Mouse (Mus musculus) ES-Bruce4 (cell line): ENCODE results near the gene Cops9. TPM values are rescaled to one million over a fixed set of nuclear protein-coding genes. Genes with fewer than 3 reads are reported as not detected.

ENCODE experiments used
- H3K27ac ChIP-seq: 2 replicates; pipeline ENCODE4 v1.5.1; 2012; ENCODE audit warnings: low read length, inconsistent platforms; ENCODE audit not compliant: insufficient read depth
- H3K27me3 ChIP-seq: 2 replicates; pipeline ENCODE4 v1.6.1; 2012; ENCODE audit warnings: mild to moderate bottlenecking, low read length, inconsistent platforms; ENCODE audit not compliant: control insufficient read depth, poor library complexity, insufficient read depth, severe bottlenecking
- H3K36me3 ChIP-seq: 2 replicates; pipeline ENCODE4 v1.6.1; 2012; ENCODE audit warnings: inconsistent platforms, mild to moderate bottlenecking, low read length, moderate library complexity; ENCODE audit not compliant: control insufficient read depth, poor library complexity, insufficient read depth, severe bottlenecking
- H3K4me1 ChIP-seq: one replicate; pipeline ENCODE4 v1.8.1; 2011; ENCODE audit warnings: low read length; ENCODE audit not compliant: control insufficient read depth, insufficient read depth
- H3K4me3 ChIP-seq: 2 replicates; pipeline ENCODE4 v1.5.1; 2011; ENCODE audit warnings: low read depth, mild to moderate bottlenecking, low read length
- H3K9ac ChIP-seq: 2 replicates; pipeline ENCODE4 v1.6.1; 2012; ENCODE audit warnings: low read depth, mild to moderate bottlenecking, inconsistent platforms; ENCODE audit not compliant: poor library complexity, severe bottlenecking
- H3K9me3 ChIP-seq: replicated peaks from 2 replicates; pipeline ENCODE4 v1.6.1; 2012; ENCODE audit warnings: mild to moderate bottlenecking, low read length, inconsistent platforms; ENCODE audit not compliant: control insufficient read depth, poor library complexity, insufficient read depth, severe bottlenecking
- CTCF ChIP-seq: IDR thresholded peaks from one replicate; pipeline ENCODE4 v1.8.1; 2011; ENCODE audit warnings: low read depth, low read length
- EP300 ChIP-seq: IDR thresholded peaks from 2 replicates; pipeline ENCODE4 v1.6.1; 2011; ENCODE audit warnings: low read depth, low read length; ENCODE audit not compliant: insufficient read depth
- POLR2A ChIP-seq: IDR thresholded peaks from one replicate; pipeline ENCODE4 v1.8.1; 2011; ENCODE audit warnings: low read length; ENCODE audit not compliant: insufficient read depth
- polyA plus RNA-seq: library from polyadenylated mRNA; stranded (reverse); fragments of >200 nt; gene quantifications from 2 replicates; pipeline ENCODE4 v1.2.4, GENCODE M21; 2011; ENCODE audit warnings: low read depth; ENCODE audit not compliant: missing spikeins, insufficient read depth, insufficient read length

The Cops9 gene
- polyA plus RNA-seq, result 107 and 119 TPM in 2 replicates

- peak within 1 kb of the TSS; percentile 86 for H3K9ac ChIP-seq
- no peaks in the 10 kb centered on the region for H3K27me3 ChIP-seq
- H3K27ac ChIP-seq, result no peak within 1 kb of the TSS
- H3K9me3 ChIP-seq, result no peaks in the 10 kb centered on the region
- no peaks in the 10 kb centered on the region for H3K36me3 ChIP-seq
- peaks cover 3% of the 10 kb centered on the region for H3K4me1 ChIP-seq
- peak within 1 kb of the TSS; percentile 98 for H3K4me3 ChIP-seq
- TF ChIP-seq CTCF, result no peak
- peak; percentile 45 for TF ChIP-seq POLR2A
- 0 out of 2 replicates have a peak, but pooled peaks have one; percentile 20 for TF ChIP-seq EP300
Observed at GRCm38 (mm10) chr1:92641514-92642272, at the start of gene Cops9. Gene Cops9 (minus strand): TSS chr1:92641985.

DNA sequence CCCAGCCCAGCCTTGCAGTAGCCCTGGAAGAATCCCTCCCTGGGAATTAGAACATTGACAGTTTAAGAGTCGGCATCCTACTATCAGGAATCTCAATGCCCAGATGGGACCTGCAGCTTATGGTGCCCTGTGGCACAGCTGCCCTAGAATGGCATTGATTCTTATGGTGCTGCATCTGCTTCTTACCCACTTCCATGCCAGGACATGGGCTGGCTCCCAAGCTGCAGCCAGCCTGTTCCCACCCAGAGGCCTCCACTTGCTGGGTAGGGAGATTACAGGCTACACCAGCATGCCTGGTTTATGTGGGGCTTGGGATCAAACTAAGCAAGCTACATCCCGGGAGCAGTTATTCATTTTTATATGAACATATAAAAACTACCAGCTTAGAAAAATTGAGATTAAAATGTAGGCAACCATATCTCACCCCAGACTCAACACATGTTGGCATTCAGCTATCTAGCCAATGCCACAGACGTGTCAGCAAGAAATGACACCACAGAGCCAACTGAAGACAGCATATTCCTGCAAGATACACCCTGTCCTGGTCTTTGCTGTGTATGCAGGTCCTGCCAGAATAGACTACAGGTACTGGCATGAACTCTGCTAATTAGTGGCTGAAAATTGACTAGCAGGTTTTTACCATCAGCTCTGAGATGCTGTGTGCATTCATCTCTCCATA lies 49.5 kb upstream of the Cops9 start:
- Histone ChIP-seq H3K36me3 (no peaks in the 10 kb centered on the region), H3K4me3 (no peak overlapping the region), H3K9me3 (no peaks in the 10 kb centered on the region), H3K27me3 (no peaks in the 10 kb centered on the region; the same call in 1 of the 2 replicates), H3K9ac (no peak overlapping the region), H3K27ac (no peak overlapping the region), H3K4me1 (no peaks in the 10 kb centered on the region)
- TF ChIP-seq CTCF, result no peak
- no peak for TF ChIP-seq POLR2A
- no peak for TF ChIP-seq EP300

- Histone ChIP-seq H3K4me1 (no peaks in the 10 kb centered on the region), H3K27ac (no peak overlapping the region)
Observed at GRCm38 (mm10) chr1:92686994-92687393, 45.2 kb upstream of the Cops9 start.

DNA sequence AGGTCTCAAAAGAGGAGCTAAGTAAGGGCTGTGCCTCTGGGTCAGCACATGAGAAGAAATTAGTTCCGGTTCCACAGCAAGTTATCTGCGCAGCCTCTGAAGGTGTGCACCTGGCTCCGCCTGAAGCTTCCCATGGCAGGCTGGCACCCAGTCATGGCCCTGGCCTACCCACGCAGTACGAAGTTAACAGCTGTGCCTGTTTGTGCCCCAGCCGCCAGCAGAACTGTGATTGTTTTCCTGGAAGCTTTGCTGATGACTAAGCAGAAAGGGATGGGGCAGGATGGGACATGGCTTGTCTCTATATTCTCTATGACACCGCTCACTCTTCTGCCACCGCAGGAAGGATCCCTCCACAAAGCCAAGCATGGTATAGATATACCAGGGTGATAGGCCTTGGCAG lies 41.4 kb upstream of the Cops9 start:
- Histone ChIP-seq H3K4me1 (no peaks in the 10 kb centered on the region), H3K27ac (no peak overlapping the region)
- TF ChIP-seq POLR2A (no peak), CTCF (no peak), EP300 (no peak)

More at GRCm38 (mm10) chr1:92686994-92687393, 45.2 kb upstream of the Cops9 start:
- no peak for TF ChIP-seq CTCF
- no peak for TF ChIP-seq EP300
- TF ChIP-seq POLR2A, result no peak
- Histone ChIP-seq H3K9ac (no peak overlapping the region), H3K36me3 (no peaks in the 10 kb centered on the region), H3K4me3 (no peak overlapping the region), H3K27me3 (no peaks in the 10 kb centered on the region; the same call in 1 of the 2 replicates), H3K9me3 (no peaks in the 10 kb centered on the region)

DNA sequence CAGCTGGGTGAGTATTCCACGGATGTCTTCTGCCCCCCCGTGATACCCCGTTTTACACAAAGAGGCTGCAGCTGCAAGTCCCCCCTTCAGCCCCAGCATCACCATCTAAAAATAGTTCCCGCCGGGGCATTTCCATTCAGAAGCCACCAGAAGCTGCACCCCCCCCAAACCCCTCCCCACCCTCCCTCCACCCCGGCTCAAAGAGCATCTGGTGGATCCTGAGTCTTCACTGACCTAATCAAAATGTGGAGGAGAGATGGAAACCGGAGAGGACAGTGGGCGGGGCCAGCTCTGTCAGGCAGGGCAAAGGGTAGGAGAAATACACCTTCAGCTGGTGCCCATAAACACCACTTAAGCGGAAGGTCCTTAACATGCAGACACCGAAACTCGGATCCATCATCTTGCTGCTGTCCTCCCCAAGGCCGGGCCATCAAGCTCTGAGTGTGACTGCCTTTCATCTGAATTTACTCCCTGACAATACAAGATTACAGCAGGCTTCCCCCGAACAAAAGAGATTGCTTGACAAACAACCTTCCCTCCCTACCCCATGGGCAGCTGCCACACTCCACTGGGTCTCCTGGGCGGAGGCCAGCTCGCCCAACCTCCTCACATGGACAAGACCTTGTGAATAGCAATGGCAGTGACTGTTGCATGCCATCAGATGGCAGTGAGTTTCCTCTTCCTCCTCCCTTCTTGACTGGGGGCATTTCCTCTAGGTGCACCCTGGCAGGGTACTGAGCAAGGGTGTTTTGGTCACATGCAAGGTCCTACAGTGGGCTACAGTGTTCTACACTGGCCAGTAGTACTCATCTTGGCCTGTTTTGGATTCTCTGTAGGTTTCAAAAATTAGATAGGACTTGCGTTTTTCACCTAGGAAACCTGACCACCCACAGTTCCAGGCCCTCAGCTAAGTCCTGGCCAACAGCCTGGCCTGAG lies 39.2 kb upstream of the Cops9 start:
- Histone ChIP-seq H3K9me3 (no peaks in the 10 kb centered on the region), H3K4me3 (no peak overlapping the region), H3K4me1 (no peaks in the 10 kb centered on the region), H3K27me3 (no peaks in the 10 kb centered on the region), H3K9ac (no peak overlapping the region), H3K36me3 (no peaks in the 10 kb centered on the region), H3K27ac (no peak overlapping the region)
- TF ChIP-seq CTCF, result no peak
- no peak for TF ChIP-seq EP300
- no peak for TF ChIP-seq POLR2A

More for the DNA sequence above, 41.4 kb upstream of the Cops9 start:
- Histone ChIP-seq H3K4me3 (no peak overlapping the region), H3K27me3 (no peaks in the 10 kb centered on the region; the same call in 1 of the 2 replicates), H3K9ac (no peak overlapping the region), H3K36me3 (no peaks in the 10 kb centered on the region), H3K9me3 (no peaks in the 10 kb centered on the region)
